Mouse (Mus musculus) testis, adult 2 months (tissue): ENCODE measurements at regions not wholly inside any gene's neighbourhood (a gene's known extent, or its start where the extent isn't known, plus 50 kb on each side); places are given as distances from the start of the nearest gene placed in this dataset.

Source experiments
- CTCF ChIP-seq: fragments of 200-500 bp; IDR thresholded peaks from 2 replicates; pipeline ENCODE4 v1.5.1; 2012; ENCODE audit warnings: low read depth, mild to moderate bottlenecking, inconsistent platforms, low read length, moderate library complexity; ENCODE audit not compliant: control insufficient read depth, insufficient read depth, insufficient replicate concordance
- POLR2A ChIP-seq: fragments of 200-500 bp; IDR thresholded peaks from 2 replicates; pipeline ENCODE4 v1.6.1; 2012; ENCODE audit warnings: low read depth, mild to moderate bottlenecking, inconsistent platforms, low read length, moderate library complexity; ENCODE audit not compliant: control insufficient read depth

DNA sequence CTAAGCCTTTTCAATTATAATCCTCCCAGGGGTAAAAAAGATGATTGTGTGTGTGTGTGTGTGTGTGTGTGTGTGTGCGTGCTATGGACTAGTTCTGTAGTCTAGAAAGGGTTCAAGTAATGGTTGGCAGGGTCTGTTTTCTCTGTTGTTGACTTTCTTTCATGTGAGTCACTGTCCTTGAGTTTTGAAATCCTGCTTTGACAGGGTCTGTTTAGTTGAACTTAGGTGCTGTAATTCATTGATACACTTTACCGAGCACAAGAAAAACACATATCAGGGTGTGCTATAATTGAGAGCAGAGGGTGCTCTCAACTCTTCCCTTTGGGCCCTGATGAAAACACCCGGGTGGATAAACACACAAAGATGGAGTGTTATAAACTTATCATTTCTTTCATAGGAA, 132.7 kb upstream of the Tab2 start:
- TF ChIP-seq CTCF (no peak), POLR2A (no peak)
